Mouse (Mus musculus): ENCODE results near the gene Glis2. TPM values are rescaled to one million over a fixed set of nuclear protein-coding genes. Genes with fewer than 3 reads are reported as not detected.

The Glis2 gene
- polyA plus RNA-seq (2014; fragmentation: Illumina TruSeq; extraction: RNeasy Lipid Tissue Mini Kit (QIAGEN cat#74804); ENCODE audit: low read depth, low replicate concordance): 1.5 TPM

DNA sequence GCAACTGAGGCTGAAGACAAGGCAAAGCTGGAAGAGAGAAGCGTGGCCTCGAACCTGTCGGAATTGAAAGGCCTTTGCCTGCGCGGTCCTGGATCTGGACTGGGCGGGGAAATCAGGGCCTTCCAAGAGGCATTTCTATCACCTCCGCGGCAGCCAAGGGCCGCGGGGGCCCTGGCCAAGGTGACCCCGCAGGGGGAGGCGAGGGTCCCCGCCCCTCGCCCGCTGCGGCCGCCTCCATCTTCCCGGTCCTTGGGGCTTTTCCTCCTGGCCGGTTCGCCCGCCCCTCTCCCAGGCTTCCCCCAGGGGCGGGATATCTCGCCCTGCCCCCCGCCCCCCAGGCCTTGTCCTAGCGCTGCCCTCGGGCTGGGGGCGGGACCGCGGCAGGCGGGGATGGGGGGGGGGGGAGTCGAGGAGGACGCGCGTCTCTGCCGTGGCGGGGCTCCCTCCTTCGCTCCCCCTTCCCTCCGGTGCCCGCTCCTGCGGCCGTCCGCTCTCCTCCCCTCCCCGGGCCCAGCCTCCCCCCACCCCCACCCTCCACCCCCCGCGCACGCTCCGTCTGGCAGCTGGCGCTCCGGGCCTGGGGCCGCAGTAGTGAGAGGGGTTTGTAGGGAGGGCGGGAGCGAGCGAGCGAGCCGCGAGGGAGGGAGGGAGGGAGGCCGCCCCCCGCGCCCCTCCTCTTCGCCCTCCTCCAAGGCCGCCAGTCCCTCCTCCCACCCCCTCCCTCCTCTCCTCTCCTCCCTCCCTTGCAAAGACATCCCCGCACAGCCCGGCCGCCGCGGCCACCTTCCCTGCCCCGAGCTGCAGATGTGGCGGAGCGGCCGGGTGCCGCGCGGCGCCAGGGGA is at the start of gene Glis2:
Gene Glis2, plus strand, starts transcription at position 743 of the 843 bp plus-strand sequence.

DNA sequence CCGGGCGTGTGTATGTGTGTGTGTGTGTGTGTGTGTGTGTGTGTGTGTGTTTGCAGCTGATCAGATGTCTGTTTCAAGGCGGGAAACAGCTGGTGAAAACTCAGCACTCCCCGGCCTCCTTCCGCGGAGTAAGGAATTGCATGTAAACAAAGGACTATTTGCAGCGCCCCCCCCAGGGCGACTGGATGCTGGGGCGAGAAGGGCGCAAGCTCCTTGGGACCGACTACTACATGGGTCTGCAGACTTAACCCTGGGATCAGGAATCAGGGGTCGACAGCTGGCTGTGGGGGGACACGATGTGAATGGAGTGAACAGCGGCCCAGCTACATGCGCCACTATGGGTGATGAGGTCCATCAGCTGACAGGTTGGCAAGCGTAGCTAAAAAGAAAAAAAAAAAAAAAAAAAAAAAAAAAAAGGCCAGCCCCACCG is 34.8 kb upstream of the Glis2 start, which contains the start of gene Tfap4:
Gene Tfap4, minus strand, starts transcription at position 140 of the 430 bp plus-strand sequence.

DNA sequence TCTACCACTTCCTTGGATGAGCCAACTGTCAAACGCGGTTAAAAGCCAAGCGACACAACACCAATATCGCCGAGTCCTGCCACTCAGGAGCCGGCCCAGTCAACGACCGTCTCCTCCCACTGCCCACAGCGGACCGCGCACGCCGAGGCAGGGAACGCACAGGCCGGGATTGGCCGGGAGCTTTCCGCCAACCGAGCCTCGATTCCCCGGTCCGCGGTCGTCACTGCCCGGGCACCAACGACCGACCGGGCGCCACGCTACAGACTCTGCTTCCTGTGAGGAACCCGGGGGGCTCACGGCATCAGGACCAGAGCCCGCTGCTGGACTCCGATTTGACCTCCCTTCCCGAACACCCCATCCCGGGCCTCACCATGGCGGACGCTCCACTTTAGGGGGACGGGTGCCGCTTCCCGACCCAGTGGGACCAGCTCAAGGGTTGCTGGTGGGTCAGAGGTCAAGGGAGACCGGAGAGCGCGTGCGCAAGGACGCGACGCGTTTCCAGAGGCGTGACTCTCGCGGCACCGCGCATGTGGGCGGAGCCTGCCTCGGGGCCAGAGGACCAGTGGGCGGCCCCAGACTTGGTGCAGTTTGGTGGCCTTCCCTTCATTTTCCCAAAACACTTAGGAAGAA is 30.1 kb downstream of the Glis2 start, which contains the start of gene Pam16:
Gene Pam16, minus strand, starts transcription at position 508 of the 630 bp plus-strand sequence.

DNA sequence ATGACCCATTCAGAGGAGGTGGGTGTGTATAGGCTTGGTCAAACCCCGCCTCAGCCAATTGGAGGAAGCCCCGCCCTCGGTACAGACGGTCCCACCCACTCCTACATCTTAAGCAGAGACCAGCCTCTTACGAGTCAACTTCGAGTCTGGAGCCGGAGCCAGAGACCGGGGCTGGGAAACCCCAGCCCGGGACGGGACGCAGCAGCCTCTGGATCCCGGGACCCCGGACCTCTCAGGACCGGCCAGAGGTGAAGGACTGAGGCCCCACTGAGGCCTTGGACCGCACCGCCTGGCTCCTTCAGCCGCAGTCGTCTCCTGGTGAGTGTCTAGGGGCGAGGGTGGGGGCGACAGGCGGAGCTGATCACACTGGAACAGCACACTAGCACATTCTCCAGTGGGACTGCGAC is 45.3 kb downstream of the Glis2 start, which contains the start of the genes Vasn and Dnaja3:
Gene Vasn, plus strand, starts transcription at position 111 of the 407 bp plus-strand sequence.
Gene Dnaja3, plus strand, starts transcription at position 159 of the 407 bp plus-strand sequence.

Other genes with a start within 250 kb of the Glis2 start
- 8.0 TPM for gene Adcy9, start 174.2 kb upstream of the Glis2 start, polyA plus RNA-seq (2014; fragmentation: Illumina TruSeq; extraction: RNeasy Lipid Tissue Mini Kit (QIAGEN cat#74804); ENCODE audit: low read depth, low replicate concordance)
- gene Srl, start 52.9 kb upstream of the Glis2 start, polyA plus RNA-seq (2014; fragmentation: Illumina TruSeq; extraction: RNeasy Lipid Tissue Mini Kit (QIAGEN cat#74804); ENCODE audit: low read depth, low replicate concordance): 6.7 TPM
- 0.93 TPM for gene Tfap4, start 34.9 kb upstream of the Glis2 start, polyA plus RNA-seq (2014; fragmentation: Illumina TruSeq; extraction: RNeasy Lipid Tissue Mini Kit (QIAGEN cat#74804); ENCODE audit: low read depth, low replicate concordance)
- gene Pam16, start 30.3 kb downstream of the Glis2 start, polyA plus RNA-seq (2014; fragmentation: Illumina TruSeq; extraction: RNeasy Lipid Tissue Mini Kit (QIAGEN cat#74804); ENCODE audit: low read depth, low replicate concordance): 17.8 TPM
- 1.9 TPM for gene Vasn, start 45.2 kb downstream of the Glis2 start, polyA plus RNA-seq (2014; fragmentation: Illumina TruSeq; extraction: RNeasy Lipid Tissue Mini Kit (QIAGEN cat#74804); ENCODE audit: low read depth, low replicate concordance)
- gene Dnaja3, start 45.3 kb downstream of the Glis2 start, polyA plus RNA-seq (2014; fragmentation: Illumina TruSeq; extraction: RNeasy Lipid Tissue Mini Kit (QIAGEN cat#74804); ENCODE audit: low read depth, low replicate concordance): 61.5 TPM
- gene Coro7, start 85.1 kb downstream of the Glis2 start, polyA plus RNA-seq (2014; fragmentation: Illumina TruSeq; extraction: RNeasy Lipid Tissue Mini Kit (QIAGEN cat#74804); ENCODE audit: low read depth, low replicate concordance): 3.1 TPM
- gene Nmral1, start 124.6 kb downstream of the Glis2 start, polyA plus RNA-seq (2014; fragmentation: Illumina TruSeq; extraction: RNeasy Lipid Tissue Mini Kit (QIAGEN cat#74804); ENCODE audit: low read depth, low replicate concordance): not detected
- gene Hmox2, start 131.6 kb downstream of the Glis2 start, polyA plus RNA-seq (2014; fragmentation: Illumina TruSeq; extraction: RNeasy Lipid Tissue Mini Kit (QIAGEN cat#74804); ENCODE audit: low read depth, low replicate concordance): 66.9 TPM
- 80.7 TPM for gene Cdip1, start 195.6 kb downstream of the Glis2 start, polyA plus RNA-seq (2014; fragmentation: Illumina TruSeq; extraction: RNeasy Lipid Tissue Mini Kit (QIAGEN cat#74804); ENCODE audit: low read depth, low replicate concordance)
- gene 4930562C15Rik, start 240.7 kb downstream of the Glis2 start, polyA plus RNA-seq (2014; fragmentation: Illumina TruSeq; extraction: RNeasy Lipid Tissue Mini Kit (QIAGEN cat#74804); ENCODE audit: low read depth, low replicate concordance): not detected

Measured in adrenal gland, adult 10 weeks (tissue).